Mouse (Mus musculus) limb, embryonic 15.5 days (tissue): ENCODE results near the gene Egfem1. TPM values are rescaled to one million over a fixed set of nuclear protein-coding genes. Genes with fewer than 3 reads are reported as not detected.

ENCODE experiments used
- ATAC-seq: fragments of 200-750 bp; cut with Nextera tagmentation; 2 replicates; pipeline ENCODE4 v1.8.0; 2017; ENCODE audit warnings: low read depth, moderate TSS enrichment; ENCODE audit not compliant: insufficient number of reproducible peaks, low FRiP score, low TSS enrichment
- H3K27ac ChIP-seq: fragments of 300-500 bp; sonication (generic); 2 replicates; pipeline ENCODE4 v1.5.1; 2015; ENCODE audit warnings: moderate library complexity, mild to moderate bottlenecking, inconsistent platforms
- H3K27me3 ChIP-seq: fragments of 300-500 bp; sonication (generic); 2 replicates; pipeline ENCODE4 v1.6.1; 2015; ENCODE audit warnings: inconsistent platforms
- H3K36me3 ChIP-seq: fragments of 300-500 bp; sonication (generic); 2 replicates; pipeline ENCODE4 v1.6.1; 2015; ENCODE audit warnings: inconsistent platforms
- H3K4me1 ChIP-seq: fragments of 300-500 bp; sonication (generic); 2 replicates; pipeline ENCODE4 v1.6.1; 2015; ENCODE audit warnings: inconsistent platforms
- H3K4me2 ChIP-seq: fragments of 300-500 bp; sonication (generic); 2 replicates; pipeline ENCODE4 v1.6.1; 2015; ENCODE audit warnings: mild to moderate bottlenecking, inconsistent platforms
- H3K4me3 ChIP-seq: fragments of 300-500 bp; sonication (generic); 2 replicates; pipeline ENCODE4 v1.5.1; 2015; ENCODE audit warnings: mild to moderate bottlenecking, inconsistent platforms
- H3K9ac ChIP-seq: fragments of 300-500 bp; sonication (generic); 2 replicates; pipeline ENCODE4 v1.6.1; 2015; ENCODE audit warnings: inconsistent platforms
- H3K9me3 ChIP-seq: fragments of 300-500 bp; sonication (generic); 2 replicates; pipeline ENCODE4 v1.6.1; 2016; ENCODE audit warnings: inconsistent platforms
- WGBS: fragments of 180-500 bp; shearing (Covaris S2); methylation state at CpG from one replicate; pipeline ENCODE4 v1.1.7; 2015; 5-methylcytosine and 5-hydroxymethylcytosine counted together
- polyA plus RNA-seq: library from polyadenylated mRNA; unstranded; fragments of >200 nt; fragmentation: Nextera tagmentation; extraction: Ambion mirVana; gene quantifications from 2 replicates; pipeline ENCODE4 v1.2.1, GENCODE M21; 2015

Gene Egfem1
- polyA plus RNA-seq: 5.2 and 6.1 TPM in 2 replicates

DNA sequence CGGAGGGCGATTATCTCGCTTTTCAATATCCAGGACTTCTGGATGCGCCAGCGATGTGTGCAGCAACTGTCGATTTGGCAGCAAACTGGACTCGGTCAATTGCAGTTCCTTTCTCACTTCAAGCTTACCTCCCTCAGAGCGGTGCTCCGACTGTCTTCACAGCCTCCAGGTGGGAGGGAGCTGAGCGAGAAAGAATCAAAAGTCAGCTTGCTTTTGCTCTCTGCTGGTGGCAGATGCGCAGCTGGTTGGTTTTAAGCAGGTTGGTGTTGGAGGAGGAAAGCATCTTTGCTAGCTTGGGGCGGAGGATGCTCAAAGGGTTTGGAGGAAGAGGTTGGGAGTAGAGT is at the start of gene Egfem1:
TSS of gene Egfem1 (plus strand) at position 72 of the 344 bp plus-strand sequence.
- ATAC-seq: no peak
- peak within 1 kb of the TSS; percentile 96 for H3K4me2 ChIP-seq
- H3K36me3 ChIP-seq: no peaks in the 10 kb centered on the region
- peaks cover 57% of the 10 kb centered on the region for H3K27me3 ChIP-seq
- no peak within 1 kb of the TSS for H3K9ac ChIP-seq
- H3K4me1 ChIP-seq: peaks cover 21% of the 10 kb centered on the region
- H3K4me3 ChIP-seq: peak within 1 kb of the TSS; percentile 50
- WGBS: 6% methylated on average over 12 of the region's 12 CpGs
- H3K27ac ChIP-seq: no peak within 1 kb of the TSS
- no peaks in the 10 kb centered on the region for H3K9me3 ChIP-seq

DNA sequence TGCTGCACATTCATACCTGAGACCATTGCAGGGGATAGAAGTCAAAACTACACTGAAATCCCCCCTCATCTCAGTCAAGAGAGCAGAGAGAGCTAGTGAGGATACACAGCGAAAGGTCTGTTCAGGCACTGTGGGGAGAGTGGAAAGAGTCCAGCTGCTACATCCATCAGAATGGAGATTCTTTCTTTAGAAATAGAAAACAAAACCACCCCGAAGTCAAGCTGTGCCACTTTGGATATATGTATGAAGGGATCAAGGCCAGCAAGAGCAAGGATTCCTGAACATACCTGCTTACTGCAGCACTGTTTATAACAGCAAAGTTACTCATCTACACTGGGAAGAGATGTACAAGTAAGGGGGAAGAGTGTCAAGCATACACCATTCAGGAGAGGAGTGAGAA is 48.7 kb upstream of the Egfem1 start:
- Histone ChIP-seq H3K4me3 (no peak overlapping the region), H3K4me1 (no peaks in the 10 kb centered on the region), H3K9me3 (no peaks in the 10 kb centered on the region), H3K27ac (no peak overlapping the region), H3K36me3 (no peaks in the 10 kb centered on the region), H3K4me2 (no peak overlapping the region), H3K27me3 (no peaks in the 10 kb centered on the region), H3K9ac (no peak overlapping the region)
- 74% methylated on average over 2 of the region's 2 CpGs for WGBS
- no peak for ATAC-seq

DNA sequence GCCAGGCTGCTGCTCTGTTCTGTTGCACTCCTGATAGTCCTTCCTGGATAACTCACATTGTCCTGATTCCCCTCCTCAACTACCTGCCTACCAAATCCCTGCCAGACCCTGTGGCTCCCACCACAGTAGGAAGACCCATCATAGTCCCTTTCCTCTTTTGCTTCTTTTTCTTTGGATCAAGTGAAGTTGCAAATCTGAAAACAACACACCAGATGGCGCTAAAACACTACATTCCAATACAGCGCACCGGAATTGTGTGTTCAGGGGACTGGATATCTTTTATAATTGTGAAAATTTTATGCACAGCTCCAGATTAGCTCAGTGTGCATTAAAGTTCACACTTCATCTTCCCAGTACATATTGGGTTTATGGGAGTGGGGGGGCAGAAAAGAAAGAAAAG is 45.7 kb upstream of the Egfem1 start:
- 0% methylated on average over 3 of the region's 3 CpGs for WGBS

DNA sequence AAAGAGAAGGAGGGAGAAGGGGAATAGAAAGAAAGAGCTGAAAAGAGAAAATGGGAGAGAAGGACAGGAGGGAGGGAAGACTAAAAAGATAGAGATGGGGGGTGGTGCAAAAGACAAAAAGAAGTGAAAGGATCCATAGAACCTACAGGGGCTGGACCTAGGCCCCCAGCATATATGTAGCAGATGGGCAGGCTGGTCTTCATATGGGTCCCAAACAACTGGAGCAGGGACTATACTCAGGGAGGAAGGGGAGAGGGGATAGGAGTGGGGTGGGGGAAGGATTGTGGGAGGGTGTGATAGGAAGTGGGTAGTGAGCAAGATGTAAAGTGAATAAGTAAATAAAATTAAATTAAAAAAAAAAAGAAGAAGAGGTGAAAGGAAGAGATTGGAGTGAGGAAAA is 45.2 kb upstream of the Egfem1 start:
- Histone ChIP-seq H3K4me2 (no peak overlapping the region), H3K9ac (no peak overlapping the region), H3K27ac (no peak overlapping the region)

More for the DNA sequence above, 45.7 kb upstream of the Egfem1 start:
- Histone ChIP-seq H3K27me3 (no peaks in the 10 kb centered on the region), H3K4me1 (no peaks in the 10 kb centered on the region), H3K4me2 (no peak overlapping the region), H3K9me3 (no peaks in the 10 kb centered on the region), H3K27ac (no peak overlapping the region), H3K36me3 (no peaks in the 10 kb centered on the region), H3K9ac (no peak overlapping the region), H3K4me3 (no peak overlapping the region)
- ATAC-seq: no peak

DNA sequence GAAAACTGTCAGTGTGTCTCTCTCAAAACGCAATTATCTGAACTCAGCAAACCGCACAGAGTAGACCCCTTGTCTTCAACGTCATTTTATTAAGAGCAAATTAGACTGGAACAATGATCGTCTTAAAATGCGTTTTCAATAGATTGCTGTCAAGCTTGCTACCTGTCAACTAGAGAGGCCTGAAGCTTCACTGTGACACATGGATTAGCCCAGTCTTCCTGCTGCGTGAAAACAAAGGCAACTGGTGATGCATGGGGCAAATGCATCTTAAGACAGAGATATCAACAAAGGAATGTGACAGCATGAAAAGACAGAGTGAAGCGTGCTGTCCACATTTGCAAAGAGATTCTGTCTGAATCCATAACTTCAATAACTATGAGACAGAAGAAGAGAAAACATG is 41.8 kb upstream of the Egfem1 start:
- Histone ChIP-seq H3K4me2 (no peak overlapping the region), H3K4me1 (no peaks in the 10 kb centered on the region), H3K4me3 (no peak overlapping the region), H3K36me3 (no peaks in the 10 kb centered on the region), H3K27ac (no peak overlapping the region), H3K9me3 (no peaks in the 10 kb centered on the region), H3K9ac (no peak overlapping the region), H3K27me3 (no peaks in the 10 kb centered on the region)
- ATAC-seq: no peak
- 90% methylated on average over 7 of the region's 7 CpGs for WGBS

More for the DNA sequence above, 45.2 kb upstream of the Egfem1 start:
- H3K4me3 ChIP-seq: no peak overlapping the region
- no peaks in the 10 kb centered on the region for H3K4me1 ChIP-seq
- no peaks in the 10 kb centered on the region for H3K9me3 ChIP-seq
- no peaks in the 10 kb centered on the region for H3K27me3 ChIP-seq
- no peak for ATAC-seq
- no peaks in the 10 kb centered on the region for H3K36me3 ChIP-seq

DNA sequence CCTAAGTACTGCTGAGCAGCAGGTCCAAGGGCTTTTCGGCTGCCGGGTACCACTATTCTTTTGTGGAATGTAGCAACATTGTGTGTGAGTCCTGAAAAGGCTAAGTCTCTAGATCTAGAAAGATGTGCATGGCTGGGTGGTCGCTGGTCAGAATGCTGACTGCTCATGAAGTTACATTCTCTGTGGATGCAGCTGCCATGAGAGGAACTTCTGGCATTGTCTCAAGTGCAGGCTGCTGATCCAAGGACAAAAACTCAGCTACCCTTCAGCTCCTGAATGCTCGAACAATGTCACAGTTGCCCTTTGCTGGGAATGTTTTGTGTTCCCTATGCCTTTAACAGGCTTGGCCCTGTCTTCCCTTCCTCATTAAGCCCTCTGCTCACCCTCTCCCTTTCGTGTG is 35.5 kb upstream of the Egfem1 start:
- Histone ChIP-seq H3K27me3 (no peaks in the 10 kb centered on the region), H3K9ac (no peak overlapping the region), H3K4me3 (no peak overlapping the region), H3K4me2 (no peak overlapping the region), H3K9me3 (no peaks in the 10 kb centered on the region), H3K36me3 (no peaks in the 10 kb centered on the region), H3K4me1 (no peaks in the 10 kb centered on the region), H3K27ac (no peak overlapping the region)
- ATAC-seq: no peak
- 83% methylated on average over 5 of the region's 5 CpGs for WGBS

DNA sequence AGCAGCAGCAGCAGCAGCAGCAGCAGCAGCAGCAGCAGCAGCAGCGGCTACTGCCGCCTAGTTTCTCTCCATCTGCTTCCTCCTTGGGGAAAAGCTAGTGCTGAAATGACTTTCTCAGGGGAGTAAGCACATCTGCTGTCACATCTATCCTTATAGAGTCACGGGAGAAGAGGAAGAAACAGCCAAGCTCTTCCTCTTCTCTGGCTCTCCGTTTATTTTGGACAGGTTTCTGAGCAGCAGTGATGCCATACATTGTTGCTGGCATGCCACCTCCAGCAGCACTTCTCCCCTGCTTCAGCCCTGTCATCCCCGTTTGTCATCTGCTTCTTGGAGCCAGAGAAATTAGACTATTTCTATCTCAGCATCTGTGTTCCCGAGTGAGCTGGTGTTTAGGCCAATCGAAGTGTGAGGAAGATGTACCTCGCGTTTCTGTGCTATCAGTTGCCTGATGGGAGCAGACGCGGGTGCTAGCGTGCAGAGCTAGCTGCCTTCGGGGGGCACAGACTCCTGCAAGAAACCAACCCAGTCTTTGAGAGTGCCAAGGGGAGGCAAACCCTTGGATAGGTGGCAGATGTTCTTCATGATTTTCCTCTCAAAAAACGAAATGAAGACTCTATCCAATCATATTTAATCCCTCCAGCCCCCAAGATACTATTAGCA is 34.4 kb upstream of the Egfem1 start:
- no peaks in the 10 kb centered on the region for H3K4me1 ChIP-seq
- 78% methylated on average over 14 of the region's 14 CpGs for WGBS

DNA sequence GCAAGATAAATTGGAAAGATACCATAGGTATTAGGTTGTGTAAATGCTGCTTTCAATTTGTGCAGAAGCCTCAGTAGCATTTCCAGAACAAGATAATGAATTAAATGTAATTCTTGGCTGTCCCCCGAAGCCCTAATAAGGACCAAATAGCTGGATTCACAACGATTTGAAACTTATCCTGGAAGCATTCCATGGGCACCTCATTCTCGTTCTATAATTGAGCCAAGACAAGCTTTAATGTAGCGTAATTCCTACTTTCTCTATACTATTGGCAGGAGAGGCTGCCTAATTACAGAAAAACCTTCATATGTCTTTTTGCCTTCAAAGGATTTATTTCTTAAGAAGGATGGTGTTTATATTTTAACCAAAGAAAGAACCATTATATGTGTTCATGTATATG is 18.7 kb upstream of the Egfem1 start:
- H3K9me3 ChIP-seq: no peaks in the 10 kb centered on the region
- no peaks in the 10 kb centered on the region for H3K27me3 ChIP-seq
- no peak for ATAC-seq
- H3K4me1 ChIP-seq: no peaks in the 10 kb centered on the region
- WGBS: 48% methylated on average over 4 of the region's 4 CpGs
- no peak overlapping the region for H3K9ac ChIP-seq
- no peaks in the 10 kb centered on the region for H3K36me3 ChIP-seq
- no peak overlapping the region for H3K27ac ChIP-seq
- H3K4me2 ChIP-seq: no peak overlapping the region
- H3K4me3 ChIP-seq: no peak overlapping the region

More for the DNA sequence above, 34.4 kb upstream of the Egfem1 start:
- Histone ChIP-seq H3K9me3 (no peaks in the 10 kb centered on the region), H3K27ac (no peak overlapping the region), H3K27me3 (no peaks in the 10 kb centered on the region), H3K4me3 (no peak overlapping the region), H3K36me3 (no peaks in the 10 kb centered on the region), H3K9ac (no peak overlapping the region), H3K4me2 (no peak overlapping the region)
- ATAC-seq: no peak

DNA sequence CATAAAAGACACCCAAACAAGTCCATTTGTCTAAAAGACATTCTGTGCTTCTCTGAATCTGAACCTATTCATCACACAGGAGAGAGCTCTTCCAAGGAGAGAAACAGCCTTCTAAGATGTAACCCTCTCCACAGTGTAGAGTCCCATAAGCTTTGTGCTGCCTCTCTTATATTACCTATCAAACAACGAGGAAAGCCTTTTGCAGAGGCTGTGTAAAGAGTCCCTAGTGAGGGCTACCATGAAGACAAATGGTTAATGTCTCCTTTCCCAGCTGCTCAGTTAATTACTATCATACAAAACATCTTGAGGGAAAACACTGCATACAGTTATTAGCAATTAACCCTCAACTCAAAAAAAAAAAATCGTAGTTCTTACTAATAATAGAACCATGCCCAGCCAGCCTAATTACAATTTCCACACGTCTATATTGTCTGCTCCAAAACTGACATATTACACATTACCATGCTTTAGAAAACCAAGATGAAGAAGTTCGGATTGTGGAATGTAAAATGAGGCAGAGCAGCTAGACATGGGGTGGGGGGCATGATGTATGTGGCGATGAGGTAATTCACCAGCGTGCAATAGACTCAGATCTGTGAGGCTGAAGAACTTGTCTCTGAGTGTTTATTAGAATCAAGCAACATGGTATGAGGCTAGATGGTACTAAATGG is 13.3 kb upstream of the Egfem1 start:
- 72% methylated on average over 6 of the region's 6 CpGs for WGBS
- Histone ChIP-seq H3K4me2 (no peak overlapping the region), H3K27me3 (no peaks in the 10 kb centered on the region), H3K9ac (no peak overlapping the region), H3K4me1 (no peaks in the 10 kb centered on the region), H3K36me3 (no peaks in the 10 kb centered on the region), H3K9me3 (no peaks in the 10 kb centered on the region), H3K4me3 (no peak overlapping the region), H3K27ac (no peak overlapping the region)
- ATAC-seq: no peak

DNA sequence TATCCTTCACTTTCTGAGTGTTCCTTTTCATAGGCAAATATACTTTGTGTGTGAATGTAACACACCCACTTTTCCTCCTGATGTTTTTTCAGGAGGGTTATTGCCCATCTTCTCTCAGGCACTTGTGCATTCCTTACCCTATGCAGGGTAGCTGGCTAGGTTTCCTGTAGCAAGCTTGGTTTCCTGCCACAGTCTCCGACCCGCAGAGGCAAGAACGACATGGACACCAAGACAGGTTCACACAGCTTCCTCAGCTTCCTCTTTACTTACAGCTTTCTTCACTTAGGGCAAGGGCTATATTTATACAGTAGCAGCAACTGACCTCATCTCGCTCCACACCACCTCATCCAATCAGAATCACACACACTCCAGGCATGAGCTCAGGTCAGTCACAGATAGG is 10.5 kb upstream of the Egfem1 start:
- Histone ChIP-seq H3K4me3 (no peak overlapping the region), H3K36me3 (no peaks in the 10 kb centered on the region), H3K9me3 (no peaks in the 10 kb centered on the region), H3K27me3 (no peaks in the 10 kb centered on the region), H3K9ac (no peak overlapping the region), H3K4me1 (no peaks in the 10 kb centered on the region), H3K4me2 (no peak overlapping the region), H3K27ac (no peak overlapping the region)
- no peak for ATAC-seq
- 83% methylated on average over 4 of the region's 4 CpGs for WGBS

DNA sequence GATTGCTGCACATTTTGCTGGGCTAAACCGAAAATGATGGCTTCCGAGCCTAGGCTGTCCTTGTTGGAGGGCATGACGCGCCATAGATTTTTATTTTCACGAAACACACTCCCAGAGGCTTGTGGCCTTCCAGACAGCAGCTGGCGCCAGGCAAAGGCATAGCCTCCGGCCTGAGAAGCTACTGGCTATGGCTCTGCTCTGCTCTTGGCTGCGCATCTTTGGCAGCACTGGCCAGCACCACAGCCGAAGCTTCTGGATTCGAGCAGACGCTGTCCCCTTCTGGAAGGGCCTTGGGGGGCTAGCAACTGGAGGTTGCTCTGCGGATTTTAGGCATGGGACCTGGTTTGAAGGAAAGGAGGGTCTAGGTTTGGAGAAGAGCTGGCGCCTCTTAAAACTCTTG is 306 bp upstream of the Egfem1 start:
- Histone ChIP-seq H3K27ac (no peak overlapping the region), H3K36me3 (no peaks in the 10 kb centered on the region), H3K4me3 (peak overlapping the region; percentile 50; the same call in 1 of the 2 replicates), H3K9me3 (no peaks in the 10 kb centered on the region), H3K27me3 (peaks cover 57% of the 10 kb centered on the region), H3K9ac (no peak overlapping the region), H3K4me2 (peak overlapping the region; percentile 96), H3K4me1 (peaks cover 21% of the 10 kb centered on the region)
- WGBS: 18% methylated on average over 13 of the region's 13 CpGs
- no peak for ATAC-seq

DNA sequence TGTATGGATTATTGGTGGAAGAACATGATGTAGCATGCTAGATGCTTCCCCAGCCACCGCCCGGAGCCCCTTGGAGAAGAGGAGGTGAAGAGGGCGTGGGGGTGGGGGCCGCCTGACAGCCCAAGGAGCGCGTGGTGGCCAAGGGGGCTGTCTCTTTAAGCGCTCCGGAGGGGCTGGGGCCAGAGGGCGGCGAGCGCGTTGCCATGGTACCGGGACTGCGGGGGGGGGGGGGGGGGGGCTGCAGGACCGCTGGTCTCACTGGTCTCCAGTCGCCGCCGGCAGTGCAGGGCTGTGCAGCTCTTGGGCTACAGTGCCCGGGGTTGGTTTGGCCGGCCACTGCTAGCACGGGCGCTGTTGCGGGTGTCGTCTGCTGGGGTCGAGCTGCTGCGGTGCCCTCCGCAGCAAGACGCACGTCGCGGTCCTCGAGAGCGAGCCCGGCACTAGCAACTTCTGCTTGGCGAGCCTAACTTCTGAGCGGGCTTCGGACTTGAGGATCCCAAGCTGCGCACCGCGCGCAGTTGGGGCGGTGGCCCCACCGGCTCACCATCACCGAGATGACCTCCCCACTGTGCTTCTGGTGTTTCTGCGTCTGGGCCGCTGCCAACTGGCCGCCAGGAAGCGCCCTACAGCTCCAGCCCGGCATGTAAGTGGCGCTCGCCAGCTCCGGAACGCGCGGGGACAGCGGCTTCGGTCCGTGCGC is 623 bp downstream of the Egfem1 start:
- H3K4me1 ChIP-seq: peaks cover 21% of the 10 kb centered on the region

More for the DNA sequence above, 623 bp downstream of the Egfem1 start:
- no peak overlapping the region for H3K27ac ChIP-seq
- H3K9ac ChIP-seq: no peak overlapping the region
- H3K9me3 ChIP-seq: no peaks in the 10 kb centered on the region
- peaks cover 57% of the 10 kb centered on the region for H3K27me3 ChIP-seq
- H3K4me3 ChIP-seq: peak overlapping the region; percentile 50
- H3K36me3 ChIP-seq: no peaks in the 10 kb centered on the region
- H3K4me2 ChIP-seq: peak overlapping the region; percentile 96
- peak; percentile 61; the same call in 1 of the 2 replicates for ATAC-seq
- 0% methylated on average over 48 of the region's 59 CpGs for WGBS
